8 mouse cellular contexts compared by ENCODE assay signal in the genomic region with DNA sequence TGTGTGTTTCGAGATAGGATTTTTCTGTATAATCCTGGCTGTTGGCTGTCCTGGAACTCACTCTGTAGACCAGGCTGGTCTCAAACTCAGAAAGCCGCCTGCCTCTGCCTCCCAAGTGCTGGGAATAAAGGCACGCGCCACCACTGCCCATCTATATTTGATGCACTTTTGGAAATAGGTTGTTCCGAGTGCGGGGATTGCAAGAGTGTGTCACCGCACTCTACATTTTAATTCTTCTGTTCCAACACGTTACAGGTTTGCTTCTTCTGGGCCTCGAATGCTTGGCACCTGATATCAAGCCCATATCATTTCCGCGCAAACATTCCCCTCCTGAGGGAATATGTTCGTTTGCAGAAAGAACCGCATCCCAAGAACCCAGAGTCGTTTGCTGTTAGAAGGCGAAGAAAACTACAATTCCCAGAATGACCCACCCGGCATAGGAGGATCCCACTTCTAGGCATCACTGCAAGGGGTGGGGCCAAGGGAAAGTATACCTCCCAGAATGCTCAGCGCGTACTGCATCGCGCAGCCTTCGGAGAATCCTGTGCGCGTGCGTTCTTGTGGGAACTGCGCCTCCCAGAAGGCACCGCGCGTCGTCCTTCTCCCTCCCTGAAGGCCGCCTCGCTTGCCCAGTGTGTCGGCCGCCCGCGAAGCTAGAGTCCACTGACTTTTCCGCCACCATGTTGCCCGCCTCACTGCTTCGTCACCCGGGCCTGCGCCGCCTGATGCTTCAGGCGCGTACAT. TPM values are rescaled to one million over a fixed set of nuclear protein-coding genes. Genes with fewer than 3 reads are reported as not detected.
DNase-seq lines count a peak whose midpoint lies in the region; ATAC-seq lines count a peak whose summit lies in the region.

No protein-coding gene starts in this region.

- H3K27ac ChIP-seq in hindbrain, embryonic 15.5 days (replicated peaks): peak overlapping the region; percentile 92
- peak overlapping the region; percentile 13 for H3K27ac ChIP-seq in macrophage

- peak overlapping the region; percentile 84 for H3K4me3 ChIP-seq in hindbrain, embryonic 15.5 days
- peak overlapping the region; percentile 73 for H3K4me3 ChIP-seq in macrophage (ENCODE audit: inconsistent target)

- H3K79me2 ChIP-seq in macrophage (ENCODE audit: inconsistent target): peaks cover 46% of the 10 kb centered on the region

- peaks cover 16% of the 10 kb centered on the region for H3K36me3 ChIP-seq in hindbrain, embryonic 15.5 days
- peaks cover 12% of the 10 kb centered on the region for H3K36me3 ChIP-seq in macrophage (ENCODE audit: inconsistent target)

- DNase-seq in cerebellum, postnatal 4 days (ENCODE audit: low spot score in 2 of 2): peak; percentile 67 to 89
- DNase-seq in gastrocnemius, adult 18-20 months (ENCODE audit: low spot score): peak; percentile 97
- peak; percentile 94 for DNase-seq in left cerebral cortex, adult 18-20 months (ENCODE audit: low spot score in 2 of 2)
- DNase-seq in right cerebral cortex, adult 2 months (ENCODE audit: low spot score in 2 of 2): peak; percentile 95 to 96
- peak; percentile 63 for DNase-seq in urinary bladder, postnatal 10 days (ENCODE audit: low spot score)

- peak; percentile 58 for ATAC-seq in activated CD4-positive, CD25-positive, alpha-beta regulatory T cell, adult 4 months
- ATAC-seq in hindbrain, embryonic 15.5 days (ENCODE audit: low FRiP score, low read depth): peak; percentile 85

- H3K4me2 ChIP-seq in hindbrain, embryonic 15.5 days: peak overlapping the region; percentile 85

- no peaks in the 10 kb centered on the region for H3K9me3 ChIP-seq in hindbrain, embryonic 15.5 days

- H3K27me3 ChIP-seq in hindbrain, embryonic 15.5 days: no peaks in the 10 kb centered on the region

- WGBS in hindbrain, embryonic 15.5 days: under 1% methylated on average over 42 of the region's 43 CpGs
- WGBS in macrophage (ENCODE audit: missing documents): under 1% methylated on average over 43 of the region's 43 CpGs

- H3K9ac ChIP-seq in hindbrain, embryonic 15.5 days: peak overlapping the region; percentile 97

- H3K4me1 ChIP-seq in hindbrain, embryonic 15.5 days (replicated peaks): peaks cover 62% of the 10 kb centered on the region

RNA-seq across cellular contexts. Expression of a gene that starts 1.3 kb away (rescaled TPM):
- under 1 TPM; 0.74 to 0.96 TPM for polyA plus RNA-seq in activated CD4-positive, CD25-positive, alpha-beta regulatory T cell, adult 4 months (2017; shearing (Covaris generic))
- 1 to 10 TPM; 1.6 to 1.9 TPM for total RNA-seq in gastrocnemius, adult 18-20 months (2021)
- polyA plus RNA-seq in hindbrain, embryonic 15.5 days (2015; fragmentation: Nextera tagmentation; extraction: Ambion mirVana): 61.4 and 71.3 TPM in 2 replicates
- total RNA-seq in left cerebral cortex, adult 18-20 months (2021): 100 to 1,000 TPM; 418 to 437 TPM
- total RNA-seq in macrophage (2018; cell fraction: chromatin; rRNA removed): 10 to 100 TPM in 3 of 26 experiments, 1 to 10 TPM in 22, under 1 TPM in 1; 0.58 to 13.3 (median 5.5) TPM
- total RNA-seq in macrophage (2018; cell fraction: cytosol; rRNA removed): 1 to 10 TPM in 22 of 26 experiments, under 1 TPM in 4; 0.79 to 3.8 (median 1.7) TPM
- total RNA-seq in macrophage (2018; cell fraction: nucleus; rRNA removed): 10 to 100 TPM in 3 of 26 experiments, 1 to 10 TPM in 23; 2.2 to 12.1 (median 4.5) TPM
- polyA plus RNA-seq in macrophage (2018): 1.9 to 3.0 TPM (median 2.4 TPM) in 3 replicates

RNA-seq across cellular contexts. Expression of a gene that starts 3.5 kb away (rescaled TPM):
- polyA plus RNA-seq in activated CD4-positive, CD25-positive, alpha-beta regulatory T cell, adult 4 months (2017; shearing (Covaris generic)): 100 to 1,000 TPM; 338 to 428 TPM
- 100 to 1,000 TPM; 573 to 611 TPM for total RNA-seq in gastrocnemius, adult 18-20 months (2021)
- polyA plus RNA-seq in hindbrain, embryonic 15.5 days (2015; fragmentation: Nextera tagmentation; extraction: Ambion mirVana): 503 and 517 TPM in 2 replicates
- total RNA-seq in left cerebral cortex, adult 18-20 months (2021): 100 to 1,000 TPM; 367 to 371 TPM
- 10 to 100 TPM in 16 of 26 experiments, 1 to 10 TPM in 10; 3.8 to 43.6 (median 11.7) TPM for total RNA-seq in macrophage (2018; cell fraction: chromatin; rRNA removed)
- total RNA-seq in macrophage (2018; cell fraction: cytosol; rRNA removed): 100 to 1,000 TPM; 148 to 224 (median 185) TPM
- 10 to 100 TPM; 18.0 to 57.5 (median 33.5) TPM for total RNA-seq in macrophage (2018; cell fraction: nucleus; rRNA removed)
- 68.4 to 213 TPM (median 169 TPM) in 3 replicates for polyA plus RNA-seq in macrophage (2018)

RNA-seq across cellular contexts. Expression of a gene that starts 6.1 kb away (rescaled TPM):
- polyA plus RNA-seq in activated CD4-positive, CD25-positive, alpha-beta regulatory T cell, adult 4 months (2017; shearing (Covaris generic)): 1 to 10 TPM; 7.3 to 9.2 TPM
- 10 to 100 TPM; 40.6 to 47.9 TPM for total RNA-seq in gastrocnemius, adult 18-20 months (2021)
- 22.6 and 26.0 TPM in 2 replicates for polyA plus RNA-seq in hindbrain, embryonic 15.5 days (2015; fragmentation: Nextera tagmentation; extraction: Ambion mirVana)
- total RNA-seq in left cerebral cortex, adult 18-20 months (2021): 100 to 1,000 TPM; 105 TPM
- 100 to 1,000 TPM in 2 of 26 experiments, 10 to 100 TPM in 24; 13.9 to 126 (median 56.5) TPM for total RNA-seq in macrophage (2018; cell fraction: chromatin; rRNA removed)
- 10 to 100 TPM; 20.5 to 44.1 (median 32.8) TPM for total RNA-seq in macrophage (2018; cell fraction: cytosol; rRNA removed)
- 100 to 1,000 TPM in 2 of 26 experiments, 10 to 100 TPM in 24; 20.4 to 111 (median 44.0) TPM for total RNA-seq in macrophage (2018; cell fraction: nucleus; rRNA removed)
- polyA plus RNA-seq in macrophage (2018): 16.3 to 36.3 TPM (median 20.3 TPM) in 3 replicates

RNA-seq across cellular contexts. Expression of a gene that starts 23.8 kb away (rescaled TPM):
- 100 to 1,000 TPM; 132 to 177 TPM for polyA plus RNA-seq in activated CD4-positive, CD25-positive, alpha-beta regulatory T cell, adult 4 months (2017; shearing (Covaris generic))
- total RNA-seq in gastrocnemius, adult 18-20 months (2021): 10 to 100 TPM; 28.9 to 37.5 TPM
- polyA plus RNA-seq in hindbrain, embryonic 15.5 days (2015; fragmentation: Nextera tagmentation; extraction: Ambion mirVana): 295 and 319 TPM in 2 replicates
- 10 to 100 TPM; 89.7 to 94.6 TPM for total RNA-seq in left cerebral cortex, adult 18-20 months (2021)
- 100 to 1,000 TPM in 11 of 26 experiments, 10 to 100 TPM in 15; 17.6 to 198 (median 86.7) TPM for total RNA-seq in macrophage (2018; cell fraction: chromatin; rRNA removed)
- 10 to 100 TPM; 10.1 to 24.5 (median 16.7) TPM for total RNA-seq in macrophage (2018; cell fraction: cytosol; rRNA removed)
- 10 to 100 TPM; 11.8 to 97.1 (median 35.2) TPM for total RNA-seq in macrophage (2018; cell fraction: nucleus; rRNA removed)
- 17.6 to 31.0 TPM (median 19.0 TPM) in 3 replicates for polyA plus RNA-seq in macrophage (2018)

RNA-seq across cellular contexts. Expression of a gene that starts 26.4 kb away (rescaled TPM):
- polyA plus RNA-seq in activated CD4-positive, CD25-positive, alpha-beta regulatory T cell, adult 4 months (2017; shearing (Covaris generic)): 10 to 100 TPM; 22.1 to 25.4 TPM
- total RNA-seq in gastrocnemius, adult 18-20 months (2021): 100 to 1,000 TPM; 145 to 148 TPM
- polyA plus RNA-seq in hindbrain, embryonic 15.5 days (2015; fragmentation: Nextera tagmentation; extraction: Ambion mirVana): 18.6 and 20.0 TPM in 2 replicates
- 100 to 1,000 TPM; 108 to 109 TPM for total RNA-seq in left cerebral cortex, adult 18-20 months (2021)
- total RNA-seq in macrophage (2018; cell fraction: chromatin; rRNA removed): 100 to 1,000 TPM in 25 of 26 experiments, 10 to 100 TPM in 1; 82.3 to 299 (median 163) TPM
- total RNA-seq in macrophage (2018; cell fraction: cytosol; rRNA removed): 100 to 1,000 TPM in 3 of 26 experiments, 10 to 100 TPM in 23; 66.1 to 109 (median 92.3) TPM
- total RNA-seq in macrophage (2018; cell fraction: nucleus; rRNA removed): 100 to 1,000 TPM in 19 of 26 experiments, 10 to 100 TPM in 7; 75.4 to 159 (median 118) TPM
- 72.6 to 106 TPM (median 79.6 TPM) in 3 replicates for polyA plus RNA-seq in macrophage (2018)

Comparison
In these comparisons a context has a peak if more than half of its experiments do, and no peak if none do; other contexts are left out.
1. Peak in every context shown above with its lines: DNase-seq, ATAC-seq, H3K4me3 ChIP-seq and H3K27ac ChIP-seq.
2. RNA of a gene that starts 1.3 kb away (polyA plus RNA-seq): 61.4 to 71.3 TPM in hindbrain, embryonic 15.5 days; 1.9 to 3.0 TPM in macrophage and 0.74 to 0.96 TPM in activated CD4-positive, CD25-positive, alpha-beta regulatory T cell, adult 4 months; every median in the first group is over 10 times any median in the second.